Mouse (Mus musculus) hindbrain, embryonic 14.5 days (tissue): Measurements from ENCODE around the gene Sec31b. TPM values are rescaled to one million over a fixed set of nuclear protein-coding genes. Genes with fewer than 3 reads are reported as not detected.
A peak's percentile ranks its signal among the peaks of the same experiment; 100 is the strongest.

Experiments used
- ATAC-seq: fragments of 200-750 bp; cut with Nextera tagmentation; 2 replicates; pipeline ENCODE4 v1.8.0; 2017; ENCODE audit warnings: moderate number of reproducible peaks, mild to moderate bottlenecking, moderate TSS enrichment, moderate library complexity; ENCODE audit not compliant: low FRiP score
- DNase-seq: peaks from one replicate; pipeline ENCODE4 v3.0.0-alpha.2; 2015; ENCODE audit warnings: low spot score
- H3K27ac ChIP-seq: fragments of 300-500 bp; sonication (generic); 2 replicates; pipeline ENCODE4 v1.5.1; 2014; ENCODE audit warnings: mild to moderate bottlenecking, moderate library complexity
- H3K27me3 ChIP-seq: fragments of 300-500 bp; sonication (generic); 2 replicates; pipeline ENCODE4 v1.6.1; 2014; ENCODE audit warnings: mild to moderate bottlenecking, low read length, mixed read lengths; ENCODE audit not compliant: control insufficient read depth, insufficient read depth
- H3K36me3 ChIP-seq: fragments of 300-500 bp; sonication (generic); replicated peaks from 2 replicates; pipeline ENCODE4 v1.6.1; 2014; ENCODE audit not compliant: control insufficient read depth, insufficient read depth
- H3K4me1 ChIP-seq: fragments of 300-500 bp; sonication (generic); replicated peaks from 2 replicates; pipeline ENCODE4 v1.6.1; 2014; ENCODE audit warnings: antibody characterized with exemption, low read length, mixed read lengths; ENCODE audit not compliant: control insufficient read depth, insufficient read depth
- H3K4me2 ChIP-seq: fragments of 300-500 bp; sonication (generic); replicated peaks from 2 replicates; pipeline ENCODE4 v1.6.1; 2014; ENCODE audit warnings: mild to moderate bottlenecking, moderate library complexity
- H3K4me3 ChIP-seq: fragments of 300-500 bp; sonication (generic); replicated peaks from 2 replicates; pipeline ENCODE4 v1.5.1; 2014; ENCODE audit warnings: mild to moderate bottlenecking, low read length
- H3K9ac ChIP-seq: fragments of 300-500 bp; sonication (generic); 2 replicates; pipeline ENCODE4 v1.6.1; 2014
- H3K9me3 ChIP-seq: fragments of 300-500 bp; sonication (generic); 2 replicates; pipeline ENCODE4 v1.6.1; 2016; ENCODE audit warnings: low read length; ENCODE audit not compliant: control insufficient read depth
- WGBS: fragments of 180-500 bp; shearing (Covaris S2); extraction: QIAGEN DNeasy Blood & Tissue Kit; methylation state at CpG from one replicate; pipeline ENCODE4 v1.1.7; 2014; 5-methylcytosine and 5-hydroxymethylcytosine counted together
- polyA plus RNA-seq: library from polyadenylated mRNA; unstranded; fragments of >200 nt; fragmentation: Nextera tagmentation; extraction: Ambion mirVana; gene quantifications from 2 replicates; pipeline ENCODE4 v1.2.1, GENCODE M21; 2014

Sec31b gene
- 0.21 and 0.25 TPM in 2 replicates for polyA plus RNA-seq

DNA sequence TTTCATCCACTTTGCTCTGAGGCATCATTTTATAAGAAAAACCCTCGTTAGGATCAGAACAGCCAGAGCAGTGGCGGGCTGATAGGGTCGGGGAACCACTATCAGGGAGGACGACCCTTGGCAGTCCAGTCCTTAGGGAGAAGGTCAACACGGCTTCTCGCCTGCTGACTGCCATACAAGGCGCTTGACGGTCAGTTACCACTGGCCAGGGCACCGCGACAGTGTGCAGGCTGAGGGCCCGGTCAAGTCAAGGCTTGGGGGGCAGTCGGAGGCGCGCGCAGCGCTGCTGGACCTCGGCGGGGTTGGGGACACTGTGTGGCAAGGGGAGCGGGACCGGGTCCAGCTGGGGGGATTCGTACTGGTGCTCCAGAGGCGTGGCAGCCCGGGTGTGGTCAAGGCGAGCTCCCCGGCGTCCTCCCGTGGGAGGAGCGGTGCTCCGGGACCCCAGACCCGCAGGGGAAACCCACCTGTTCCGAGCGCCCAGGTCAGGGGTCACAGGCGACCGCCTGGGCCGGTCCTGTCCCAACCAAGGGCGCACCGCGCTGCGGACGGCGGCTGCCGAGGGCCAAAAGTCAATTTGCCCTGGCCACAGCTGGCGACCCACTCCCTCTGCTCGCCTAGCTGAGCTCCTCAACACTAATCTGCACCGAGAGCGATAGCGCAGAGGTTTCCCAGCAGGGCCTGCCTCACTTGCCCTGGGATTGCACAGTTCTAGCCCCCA is at the start of gene Sec31b:
Gene Sec31b, minus strand, starts transcription at position 544 of the 721 bp plus-strand sequence.
- under 1% methylated on average over 47 of the region's 47 CpGs for WGBS
- H3K9ac ChIP-seq, result peak within 1 kb of the TSS; percentile 58
- H3K4me3 ChIP-seq, result peak within 1 kb of the TSS; percentile 40
- ATAC-seq (peak; percentile 27; the same call in 1 of the 2 replicates), DNase-seq (no peak)
- H3K9me3 ChIP-seq, result peaks cover 5% of the 10 kb centered on the region
- H3K4me2 ChIP-seq, result peak within 1 kb of the TSS; percentile 72
- peaks cover 26% of the 10 kb centered on the region for H3K36me3 ChIP-seq
- H3K27ac ChIP-seq, result no peak within 1 kb of the TSS
- peaks cover 17% of the 10 kb centered on the region for H3K27me3 ChIP-seq
- H3K4me1 ChIP-seq, result 0 out of 2 replicates have a peak, but pooled peaks cover 7% of the 10 kb centered on the region

DNA sequence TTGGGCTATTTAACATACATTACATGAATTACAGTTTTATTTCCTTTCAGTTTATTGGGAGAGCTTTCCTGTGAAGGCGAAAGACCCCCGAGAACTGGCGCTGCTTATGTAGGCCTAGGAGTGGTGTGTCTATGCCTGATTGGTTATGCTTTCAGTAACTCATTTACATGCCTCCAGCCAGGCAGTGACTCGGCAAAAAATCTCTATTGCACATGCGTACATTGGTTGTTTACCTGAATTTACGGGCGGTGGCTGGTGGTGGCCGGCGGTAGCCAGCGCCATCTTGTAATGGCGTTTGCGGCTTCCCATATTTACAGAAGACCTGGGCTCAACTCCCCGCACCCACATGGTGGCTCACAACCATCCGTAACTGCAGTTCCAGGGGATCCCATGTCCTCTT is 48.5 kb upstream of the Sec31b start:
- DNase-seq, result no peak
- H3K9ac ChIP-seq, result no peak overlapping the region
- no peaks in the 10 kb centered on the region for H3K36me3 ChIP-seq
- H3K27me3 ChIP-seq, result no peaks in the 10 kb centered on the region
- H3K4me3 ChIP-seq, result no peak overlapping the region
- H3K27ac ChIP-seq, result no peak overlapping the region
- H3K4me1 ChIP-seq, result no peaks in the 10 kb centered on the region; the same call in 1 of the 2 replicates
- H3K4me2 ChIP-seq, result no peak overlapping the region
- H3K9me3 ChIP-seq, result no peaks in the 10 kb centered on the region
- ATAC-seq, result no peak
- 94% methylated on average over 14 of the region's 14 CpGs for WGBS

DNA sequence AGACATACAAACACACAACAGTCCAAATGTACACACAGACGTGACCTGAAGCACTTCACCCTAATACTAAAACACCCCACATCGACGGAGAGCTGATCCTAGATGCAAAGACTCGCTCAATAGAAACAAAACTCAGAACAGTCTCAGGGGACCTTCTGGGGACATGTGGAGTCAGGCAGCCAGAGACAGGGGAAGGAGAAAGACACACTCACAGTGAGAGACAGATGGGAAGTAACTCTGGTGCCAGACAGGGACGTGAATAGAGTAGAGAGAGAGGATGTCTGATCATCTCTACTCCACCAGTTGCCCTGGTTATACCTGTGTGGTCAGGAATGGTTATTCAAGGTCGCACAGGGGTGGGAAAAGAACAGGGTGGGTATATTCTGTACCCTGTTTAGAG is 46.0 kb upstream of the Sec31b start:
- Histone ChIP-seq H3K36me3 (no peaks in the 10 kb centered on the region), H3K4me2 (no peak overlapping the region), H3K9ac (no peak overlapping the region), H3K9me3 (no peaks in the 10 kb centered on the region), H3K4me1 (no peaks in the 10 kb centered on the region; the same call in 1 of the 2 replicates), H3K27me3 (0 out of 2 replicates have a peak, but pooled peaks cover 4% of the 10 kb centered on the region), H3K27ac (peak overlapping the region; percentile 52; the same call in 1 of the 2 replicates), H3K4me3 (no peak overlapping the region)
- 59% methylated on average over 6 of the region's 6 CpGs for WGBS
- DNase-seq, result no peak
- no peak for ATAC-seq

DNA sequence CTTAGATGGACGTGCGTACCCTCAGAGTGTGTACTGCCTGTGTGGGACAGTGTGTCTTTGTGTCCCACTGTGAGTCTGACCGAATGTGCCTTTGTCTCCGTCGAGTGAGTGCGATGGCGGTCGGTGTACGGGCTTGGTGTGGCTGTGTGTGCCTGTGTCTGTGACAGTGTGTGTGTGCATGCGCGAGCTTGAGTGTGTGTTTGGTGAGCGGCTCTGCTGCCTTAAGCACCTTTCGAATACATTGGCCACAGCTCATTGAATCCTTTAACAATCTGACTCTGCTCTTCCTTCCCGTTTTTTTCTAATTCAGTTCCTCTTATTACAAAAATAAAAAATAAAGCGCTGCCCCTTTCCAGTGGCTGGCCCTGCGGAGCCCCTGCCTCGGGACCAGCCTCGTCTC is 45.3 kb upstream of the Sec31b start:
- Histone ChIP-seq H3K4me1 (no peaks in the 10 kb centered on the region; the same call in 1 of the 2 replicates), H3K9me3 (no peaks in the 10 kb centered on the region), H3K27me3 (0 out of 2 replicates have a peak, but pooled peaks cover 4% of the 10 kb centered on the region), H3K4me2 (no peak overlapping the region), H3K27ac (peak overlapping the region; percentile 62), H3K4me3 (no peak overlapping the region), H3K36me3 (no peaks in the 10 kb centered on the region), H3K9ac (no peak overlapping the region)
- DNase-seq (no peak), ATAC-seq (0 out of 2 replicates have a peak, but pooled peaks have one; percentile 37)
- WGBS, result 71% methylated on average over 18 of the region's 18 CpGs

DNA sequence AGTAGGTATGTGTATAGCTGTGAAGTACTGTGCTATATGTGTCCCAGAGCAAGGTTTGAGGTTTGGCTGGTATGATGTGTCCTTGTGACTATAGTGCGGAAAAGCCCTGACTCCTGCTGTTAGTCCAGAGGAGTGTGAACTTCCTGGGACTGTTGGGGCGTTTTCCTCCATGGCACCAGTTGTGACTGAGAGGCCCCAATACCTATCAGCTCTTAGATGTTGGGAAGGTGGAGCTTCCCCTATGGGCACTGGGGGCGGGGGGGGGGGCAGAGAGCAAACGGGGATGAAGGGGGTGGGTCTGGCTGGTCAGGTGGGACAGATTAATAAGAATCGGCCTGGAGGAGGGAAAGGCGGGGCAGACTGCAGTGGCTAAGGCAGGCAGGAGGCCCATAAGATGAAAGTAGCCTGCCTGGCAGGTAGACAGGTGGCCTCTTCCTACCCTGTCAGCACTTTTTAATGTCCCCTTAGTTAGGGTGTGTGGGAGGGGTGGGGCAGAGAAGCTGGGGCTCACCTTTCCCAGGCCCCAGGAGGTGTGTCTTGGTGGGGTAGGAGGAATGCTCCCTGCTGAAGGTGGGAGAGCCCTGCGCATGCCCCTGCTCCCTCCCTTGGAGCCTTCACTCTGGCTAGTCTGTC is 44.0 kb upstream of the Sec31b start:
- Histone ChIP-seq H3K4me3 (no peak overlapping the region), H3K27me3 (0 out of 2 replicates have a peak, but pooled peaks cover 4% of the 10 kb centered on the region), H3K4me2 (no peak overlapping the region), H3K27ac (0 out of 2 replicates have a peak overlapping the region, but pooled peaks have one; percentile 62), H3K36me3 (no peaks in the 10 kb centered on the region), H3K9ac (no peak overlapping the region), H3K9me3 (no peaks in the 10 kb centered on the region), H3K4me1 (no peaks in the 10 kb centered on the region; the same call in 1 of the 2 replicates)
- WGBS, result 57% methylated on average over 7 of the region's 7 CpGs
- no peak for ATAC-seq
- no peak for DNase-seq

DNA sequence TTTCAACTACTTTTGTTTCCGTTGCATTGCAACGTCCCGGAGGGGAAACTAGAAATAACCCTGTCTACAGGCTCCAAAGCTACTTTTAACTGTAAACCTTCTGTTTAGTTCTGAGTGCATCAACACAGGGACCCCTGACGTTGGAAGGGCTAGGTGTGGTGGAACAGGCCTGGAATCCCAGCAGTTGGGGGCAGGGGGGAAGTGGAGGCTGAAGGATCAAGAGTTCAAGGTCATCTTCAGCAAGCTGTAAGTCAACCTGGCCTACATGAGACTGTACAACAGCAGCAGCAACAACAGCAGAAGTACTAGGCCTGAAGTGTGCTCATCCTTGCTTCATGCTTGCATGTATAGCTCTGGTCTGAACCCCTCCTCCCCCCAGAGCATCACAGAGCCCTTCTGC is 42.4 kb upstream of the Sec31b start:
- H3K9ac ChIP-seq, result no peak overlapping the region
- H3K4me2 ChIP-seq, result no peak overlapping the region
- WGBS, result 41% methylated on average over 4 of the region's 4 CpGs
- no peaks in the 10 kb centered on the region; the same call in 1 of the 2 replicates for H3K4me1 ChIP-seq
- no peaks in the 10 kb centered on the region for H3K36me3 ChIP-seq
- H3K9me3 ChIP-seq, result no peaks in the 10 kb centered on the region
- no peak overlapping the region for H3K27ac ChIP-seq
- no peak overlapping the region for H3K4me3 ChIP-seq
- DNase-seq (no peak), ATAC-seq (no peak)
- 0 out of 2 replicates have a peak, but pooled peaks cover 10% of the 10 kb centered on the region for H3K27me3 ChIP-seq

DNA sequence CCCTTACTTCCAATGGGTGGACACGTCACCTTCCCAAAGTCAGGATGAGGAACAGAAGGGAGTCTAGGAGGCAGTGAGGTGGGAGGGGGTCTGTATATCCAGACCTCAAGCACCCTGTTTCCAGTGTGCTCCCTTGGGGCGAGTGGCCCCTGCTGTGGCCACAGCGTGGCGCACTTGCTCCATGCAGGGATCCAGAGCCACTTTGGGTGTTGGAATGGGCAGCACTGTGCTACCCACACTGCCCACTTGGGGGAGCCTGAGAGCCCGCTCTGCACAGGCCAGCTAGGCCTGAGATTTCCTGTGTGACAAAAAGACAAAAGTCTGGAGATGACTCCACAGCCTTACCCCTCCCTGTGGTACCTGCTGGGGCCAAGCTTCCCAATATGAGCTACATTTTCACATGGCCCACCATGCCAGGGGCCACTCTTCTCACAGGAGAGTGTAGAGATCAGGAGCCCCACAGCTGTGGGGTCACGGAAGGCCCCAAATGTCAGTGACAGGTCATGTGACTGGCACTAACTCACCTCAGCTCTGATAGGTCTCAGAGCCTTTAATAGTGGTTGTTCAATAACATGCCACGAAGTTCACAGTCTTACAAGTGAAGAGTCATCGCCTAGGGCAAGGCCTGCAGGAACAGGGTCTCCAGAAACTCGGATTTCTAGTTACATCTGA is 37.1 kb upstream of the Sec31b start:
- no peaks in the 10 kb centered on the region for H3K4me1 ChIP-seq
- no peak overlapping the region for H3K9ac ChIP-seq
- no peaks in the 10 kb centered on the region for H3K9me3 ChIP-seq
- 37% methylated on average over 9 of the region's 9 CpGs for WGBS
- H3K4me3 ChIP-seq, result no peak overlapping the region
- no peaks in the 10 kb centered on the region for H3K36me3 ChIP-seq
- H3K27me3 ChIP-seq, result 0 out of 2 replicates have a peak, but pooled peaks cover 7% of the 10 kb centered on the region
- no peak overlapping the region for H3K27ac ChIP-seq
- DNase-seq (peak; percentile 97), ATAC-seq (peak; percentile 83)
- H3K4me2 ChIP-seq, result no peak overlapping the region

DNA sequence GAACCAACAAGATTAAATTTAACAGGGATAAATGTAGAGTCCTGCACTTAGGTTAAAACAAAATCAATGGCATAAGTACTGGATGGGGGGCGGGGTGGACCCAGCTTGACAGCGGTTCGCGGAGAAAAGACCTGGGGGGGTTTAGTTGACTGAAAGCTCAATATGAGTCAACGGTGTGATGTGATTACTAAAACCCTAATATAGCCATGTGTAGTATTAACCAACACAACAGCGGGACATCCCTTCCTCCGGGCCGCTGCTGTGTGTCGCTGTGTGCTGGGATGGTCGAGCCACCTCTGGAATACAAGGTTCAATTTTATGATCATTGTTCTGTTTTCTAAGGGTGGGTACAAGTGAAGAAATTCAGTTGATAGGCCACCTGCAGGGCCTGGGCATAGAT is 36.4 kb upstream of the Sec31b start:
- Histone ChIP-seq H3K36me3 (0 out of 2 replicates have a peak, but pooled peaks cover 3% of the 10 kb centered on the region), H3K9me3 (no peaks in the 10 kb centered on the region), H3K4me1 (no peaks in the 10 kb centered on the region), H3K27me3 (0 out of 2 replicates have a peak, but pooled peaks cover 6% of the 10 kb centered on the region), H3K27ac (no peak overlapping the region), H3K9ac (no peak overlapping the region), H3K4me3 (no peak overlapping the region), H3K4me2 (no peak overlapping the region)
- ATAC-seq (no peak), DNase-seq (no peak)
- 80% methylated on average over 10 of the region's 10 CpGs for WGBS

DNA sequence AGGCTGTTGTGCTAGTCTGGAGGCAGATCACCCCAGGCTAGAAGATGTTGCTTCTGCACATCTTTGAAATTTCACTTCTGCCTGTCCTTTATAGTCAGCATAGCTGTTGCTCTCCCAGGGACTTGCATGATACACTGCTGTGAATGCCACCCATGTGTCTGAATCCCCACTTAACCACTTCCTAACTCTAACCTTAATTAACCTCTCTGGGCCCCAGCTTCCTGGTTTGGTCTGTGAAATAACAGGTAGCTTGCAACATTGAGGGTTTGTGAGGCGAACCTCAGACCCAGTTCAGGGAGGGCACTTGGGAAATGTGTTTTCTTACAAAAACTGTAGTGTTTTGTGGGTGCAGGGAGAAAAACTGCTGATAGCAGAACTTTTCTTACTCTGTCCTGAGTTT is 32.4 kb upstream of the Sec31b start:
- no peak overlapping the region for H3K4me2 ChIP-seq
- H3K9ac ChIP-seq, result no peak overlapping the region
- ATAC-seq, result no peak
- WGBS, result 96% methylated on average over 1 of the region's 1 CpGs
- no peak for DNase-seq
- no peaks in the 10 kb centered on the region for H3K27me3 ChIP-seq
- H3K4me3 ChIP-seq, result no peak overlapping the region
- H3K36me3 ChIP-seq, result peaks cover 34% of the 10 kb centered on the region
- no peaks in the 10 kb centered on the region for H3K9me3 ChIP-seq
- H3K4me1 ChIP-seq, result no peaks in the 10 kb centered on the region
- no peak overlapping the region for H3K27ac ChIP-seq
